In the genomic region with DNA sequence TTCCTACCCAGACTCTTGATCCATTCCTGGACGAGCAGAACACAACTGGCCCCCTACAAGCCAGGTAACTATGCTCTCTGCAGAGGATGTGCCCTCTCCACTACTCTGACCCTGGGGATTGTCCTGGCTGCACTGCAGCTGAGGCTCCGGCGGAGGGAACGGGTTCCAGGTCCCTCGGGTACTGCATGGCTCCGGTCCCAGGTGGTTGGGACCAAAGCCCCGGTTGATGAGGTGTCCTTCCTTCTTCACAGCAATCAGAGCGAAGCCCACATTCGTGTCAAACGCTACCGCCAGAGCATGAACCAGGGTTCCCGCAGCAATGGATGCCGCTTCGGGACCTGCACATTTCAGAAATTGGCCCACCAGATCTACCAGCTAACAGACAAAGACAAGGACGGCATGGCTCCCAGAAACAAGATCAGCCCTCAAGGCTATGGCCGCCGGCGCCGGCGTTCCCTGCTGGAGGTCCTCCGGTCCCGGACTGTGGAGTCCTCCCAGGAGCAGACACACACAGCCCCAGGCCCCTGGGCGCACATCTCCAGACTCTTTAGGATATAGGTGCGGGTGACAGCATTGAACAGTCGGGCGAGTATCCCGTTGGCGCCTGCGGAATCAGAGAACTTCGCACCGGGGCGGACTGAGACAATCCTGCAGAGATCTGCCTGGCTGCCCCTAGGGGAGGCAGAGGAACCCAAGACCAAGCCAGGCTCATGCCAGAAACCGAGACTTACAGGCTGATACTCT, we compare ENCODE assay signal across 7 mouse cellular contexts. TPM values are rescaled to one million over a fixed set of nuclear protein-coding genes. Genes with fewer than 3 reads are reported as not detected.
A peak's percentile ranks its signal among the peaks of the same experiment; 100 is the strongest.
DNase-seq lines count a peak whose midpoint lies in the region; ATAC-seq and TF ChIP-seq lines count a peak whose summit lies in the region.

No protein-coding gene starts in this region.

- no peak for ATAC-seq in heart, embryonic 12.5 days (ENCODE audit: insufficient number of reproducible peaks, low FRiP score)
- ATAC-seq in kidney, embryonic 16.5 days (ENCODE audit: low FRiP score, low TSS enrichment): no peak
- no peak for ATAC-seq in midbrain, embryonic 15.5 days (replicated peaks)

- DNase-seq in thymus, postnatal 4 days: peak; percentile 36
- DNase-seq in thymus, postnatal 0 days (ENCODE audit: low spot score): no peak
- DNase-seq in urinary bladder, adult 2 months (ENCODE audit: low spot score): no peak

- TF ChIP-seq POLR2A in cortical plate, adult 2 months (IDR thresholded peaks at IDR 0.05; ENCODE audit: extremely low read depth, insufficient read depth, low read length): no peak

- H3K36me3 ChIP-seq in heart, embryonic 12.5 days: no peaks in the 10 kb centered on the region
- H3K36me3 ChIP-seq in kidney, embryonic 16.5 days (ENCODE audit: insufficient read depth, low read length): no peaks in the 10 kb centered on the region
- no peaks in the 10 kb centered on the region for H3K36me3 ChIP-seq in midbrain, embryonic 15.5 days (replicated peaks)

- WGBS in heart, embryonic 12.5 days: under 1% methylated on average over 33 of the region's 33 CpGs
- WGBS in kidney, embryonic 16.5 days: 1% methylated on average over 33 of the region's 33 CpGs
- under 1% methylated on average over 33 of the region's 33 CpGs for whole genome bisulfite sequencing in midbrain, embryonic 15.5 days

- TF ChIP-seq CTCF in cortical plate, adult 2 months (IDR thresholded peaks at IDR 0.05; ENCODE audit: extremely low read depth, insufficient read depth, low read length): no peak

- H3K27ac ChIP-seq in cortical plate, adult 2 months (ENCODE audit: insufficient read depth, low read length): no peak overlapping the region
- no peak overlapping the region for H3K27ac ChIP-seq in heart, embryonic 12.5 days (ENCODE audit: poor library complexity, severe bottlenecking)
- no peak overlapping the region for H3K27ac ChIP-seq in kidney, embryonic 16.5 days (ENCODE audit: low read length)
- H3K27ac ChIP-seq in midbrain, embryonic 15.5 days: no peak overlapping the region

- peak overlapping the region; percentile 85 for H3K4me2 ChIP-seq in heart, embryonic 12.5 days
- peak overlapping the region; percentile 80 for H3K4me2 ChIP-seq in kidney, embryonic 16.5 days (replicated peaks; ENCODE audit: low read depth, low read length)
- H3K4me2 ChIP-seq in midbrain, embryonic 15.5 days: peak overlapping the region; percentile 73

- H3K9ac ChIP-seq in heart, embryonic 12.5 days: peak overlapping the region; percentile 72
- H3K9ac ChIP-seq in kidney, embryonic 16.5 days (replicated peaks; ENCODE audit: low read length): peak overlapping the region; percentile 56
- H3K9ac ChIP-seq in midbrain, embryonic 15.5 days: peak overlapping the region; percentile 40

- H3K27me3 ChIP-seq in heart, embryonic 12.5 days (replicated peaks): peaks cover 31% of the 10 kb centered on the region
- H3K27me3 ChIP-seq in kidney, embryonic 16.5 days (ENCODE audit: insufficient read depth, low read length): peaks cover 30% of the 10 kb centered on the region
- H3K27me3 ChIP-seq in midbrain, embryonic 15.5 days (replicated peaks): peaks cover 73% of the 10 kb centered on the region

- 0 out of 2 replicates have a peak, but pooled peaks cover 1% of the 10 kb centered on the region for H3K4me1 ChIP-seq in cortical plate, adult 2 months (ENCODE audit: control insufficient read depth, insufficient read depth, low read length)
- peaks cover 43% of the 10 kb centered on the region for H3K4me1 ChIP-seq in heart, embryonic 12.5 days (replicated peaks)
- peaks cover 48% of the 10 kb centered on the region for H3K4me1 ChIP-seq in kidney, embryonic 16.5 days (ENCODE audit: insufficient read depth, low read length)
- H3K4me1 ChIP-seq in midbrain, embryonic 15.5 days: peaks cover 47% of the 10 kb centered on the region

- peak overlapping the region; percentile 53 for H3K4me3 ChIP-seq in cortical plate, adult 2 months (ENCODE audit: insufficient read depth, low read length)
- H3K4me3 ChIP-seq in heart, embryonic 12.5 days: peak overlapping the region; percentile 53
- H3K4me3 ChIP-seq in kidney, embryonic 16.5 days (ENCODE audit: low read length): peak overlapping the region; percentile 60
- H3K4me3 ChIP-seq in midbrain, embryonic 15.5 days: peak overlapping the region; percentile 37

- no peaks in the 10 kb centered on the region for H3K9me3 ChIP-seq in heart, embryonic 12.5 days (replicated peaks)
- no peaks in the 10 kb centered on the region for H3K9me3 ChIP-seq in kidney, embryonic 16.5 days (ENCODE audit: low read length)
- H3K9me3 ChIP-seq in midbrain, embryonic 15.5 days: no peaks in the 10 kb centered on the region

RNA-seq across cellular contexts. Expression of gene Adm, which starts 1.3 kb away (rescaled TPM):
- 19.3 and 25.1 TPM in 2 replicates for polyA plus RNA-seq in thymus, postnatal 0 days (2015; fragmentation: Nextera tagmentation; extraction: Ambion mirVana)
- polyA plus RNA-seq in cortical plate, adult 2 months (2012; rRNA removed): 2.0 and 3.0 TPM in 2 replicates
- polyA plus RNA-seq in heart, embryonic 12.5 days (2016; fragmentation: Nextera tagmentation; extraction: Ambion mirVana): 10.1 and 10.9 TPM in 2 replicates
- 10.1 and 11.4 TPM in 2 replicates for polyA plus RNA-seq in kidney, embryonic 16.5 days (2015; fragmentation: Nextera tagmentation; extraction: Ambion mirVana)
- polyA plus RNA-seq in midbrain, embryonic 15.5 days (2015; fragmentation: Nextera tagmentation; extraction: Ambion mirVana): 4.3 and 4.8 TPM in 2 replicates
- polyA plus RNA-seq in urinary bladder, adult 2 months (2012; rRNA removed): 17.4 and 19.3 TPM in 2 replicates

RNA-seq across cellular contexts. Expression of gene Sbf2, which starts 14.1 kb away (rescaled TPM):
- polyA plus RNA-seq in thymus, postnatal 0 days (2015; fragmentation: Nextera tagmentation; extraction: Ambion mirVana): 6.1 and 7.0 TPM in 2 replicates
- polyA plus RNA-seq in cortical plate, adult 2 months (2012; rRNA removed): 32.8 and 34.2 TPM in 2 replicates
- 39.2 and 43.3 TPM in 2 replicates for polyA plus RNA-seq in heart, embryonic 12.5 days (2016; fragmentation: Nextera tagmentation; extraction: Ambion mirVana)
- polyA plus RNA-seq in kidney, embryonic 16.5 days (2015; fragmentation: Nextera tagmentation; extraction: Ambion mirVana): 32.1 and 36.7 TPM in 2 replicates
- 63.9 and 69.6 TPM in 2 replicates for polyA plus RNA-seq in midbrain, embryonic 15.5 days (2015; fragmentation: Nextera tagmentation; extraction: Ambion mirVana)
- 30.0 and 33.0 TPM in 2 replicates for polyA plus RNA-seq in urinary bladder, adult 2 months (2012; rRNA removed)
